25 mouse cellular contexts compared by ENCODE assay signal in the genomic region with DNA sequence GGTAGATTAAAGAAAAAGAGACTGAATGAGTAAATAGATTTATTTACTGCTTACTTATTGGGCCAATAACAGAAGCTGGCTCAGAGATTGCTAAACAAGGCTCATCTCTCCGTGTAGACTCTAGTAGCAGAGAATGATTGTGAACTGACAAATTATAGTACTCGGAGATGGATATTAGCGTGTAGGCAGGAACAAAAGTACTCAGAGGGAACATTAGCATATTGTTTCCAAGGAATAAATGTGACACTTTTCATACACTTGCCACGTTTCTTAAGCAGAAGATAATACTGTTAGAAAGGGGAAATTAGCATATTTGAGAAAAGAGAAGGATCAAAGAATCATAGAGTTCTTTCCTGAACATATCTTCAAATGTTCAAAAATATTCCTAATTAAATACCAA.
DNase-seq lines count a peak whose midpoint lies in the region; ATAC-seq and TF ChIP-seq lines count a peak whose summit lies in the region.
"Had no signal": no experiment of that assay in that cellular context is flagged by ENCODE, and none has a peak within 500 bp of the region (broad histone marks: within the 10 kb centered on the region; RNA-seq: fewer than 3 reads in every experiment).

No protein-coding gene starts in this region.

- WGBS in forebrain, embryonic 14.5 days, result 70% methylated on average over 4 of the region's 4 CpGs
- 88% methylated on average over 4 of the region's 4 CpGs for WGBS in forebrain, embryonic 10.5 days
- WGBS in forebrain, postnatal 0 days, result 55% methylated on average over 4 of the region's 4 CpGs

- no peak overlapping the region for H3K9ac ChIP-seq in forebrain, embryonic 14.5 days (ENCODE audit: low read length)
- H3K9ac ChIP-seq in forebrain, postnatal 0 days, result no peak overlapping the region
- H3K9ac ChIP-seq: embryonic facial prominence, embryonic 12.5 days; embryonic facial prominence, embryonic 15.5 days; hindbrain, embryonic 12.5 days; hindbrain, embryonic 15.5 days had no signal

- H3K4me2 ChIP-seq in forebrain, embryonic 14.5 days (ENCODE audit: low read length), result no peak overlapping the region
- H3K4me2 ChIP-seq in forebrain, postnatal 0 days (ENCODE audit: low read depth), result no peak overlapping the region
- H3K4me2 ChIP-seq: embryonic facial prominence, embryonic 12.5 days; embryonic facial prominence, embryonic 15.5 days; heart, embryonic 11.5 days; hindbrain, embryonic 12.5 days; hindbrain, embryonic 15.5 days had no signal

- no peak for ATAC-seq in forebrain, embryonic 14.5 days
- peak; percentile 94 for ATAC-seq in forebrain, postnatal 0 days
- ATAC-seq: intestine, postnatal 0 days; Patski had no signal

- H3K4me1 ChIP-seq in forebrain, embryonic 14.5 days (ENCODE audit: control insufficient read depth, insufficient read depth, low read length), result no peaks in the 10 kb centered on the region
- no peaks in the 10 kb centered on the region for H3K4me1 ChIP-seq in forebrain, embryonic 10.5 days
- H3K4me1 ChIP-seq in forebrain, postnatal 0 days (ENCODE audit: insufficient read depth), result no peaks in the 10 kb centered on the region
- H3K4me1 ChIP-seq: embryonic facial prominence, embryonic 12.5 days; embryonic facial prominence, embryonic 15.5 days; hindbrain, embryonic 12.5 days; hindbrain, embryonic 15.5 days had no signal

- DNase-seq in forebrain, embryonic 14.5 days (ENCODE audit: low spot score), result peak; percentile 18
- DNase-seq in forebrain, embryonic 10.5 days (ENCODE audit: extremely low spot score, low spot score), result no peak
- peak; percentile 22 for DNase-seq in brain, embryonic 14.5 days (ENCODE audit: low read depth)
- peak; percentile 11 for DNase-seq in forebrain, postnatal 0 days
- DNase-seq in thymus, postnatal 4 days, result no peak
- no peak for DNase-seq in layer of hippocampus, postnatal 14 days (ENCODE audit: low spot score in 2 of 2)
- DNase-seq: adrenal gland, postnatal 10 days; adrenal gland, postnatal 36 days; B cell, adult 2 months; cerebellum, adult 18-20 months; cerebellum, adult 9-10 months; cerebellum, postnatal 14 days; gastrocnemius, postnatal 10 days; gastrocnemius, postnatal 36 days; heart, adult 2 months; kidney, adult 2 months had no signal

- no peak for TF ChIP-seq POLR2A in brain, embryonic 14.5 days (IDR thresholded peaks at IDR 0.05; ENCODE audit: borderline replicate concordance, extremely low read depth, insufficient read depth, insufficient read length, poor library complexity, severe bottlenecking)

- H3K9me3 ChIP-seq in forebrain, embryonic 14.5 days (replicated peaks; ENCODE audit: control insufficient read depth, low read length), result no peaks in the 10 kb centered on the region
- H3K9me3 ChIP-seq in forebrain, embryonic 10.5 days, result no peaks in the 10 kb centered on the region
- H3K9me3 ChIP-seq in forebrain, postnatal 0 days (ENCODE audit: low read length), result no peaks in the 10 kb centered on the region
- H3K9me3 ChIP-seq: embryonic facial prominence, embryonic 12.5 days; embryonic facial prominence, embryonic 15.5 days; hindbrain, embryonic 12.5 days; hindbrain, embryonic 15.5 days had no signal

- TF ChIP-seq CTCF in brain, embryonic 14.5 days (IDR thresholded peaks at IDR 0.05; ENCODE audit: borderline replicate concordance, extremely low read depth, insufficient read depth, insufficient read length), result no peak
- TF ChIP-seq CTCF in forebrain, postnatal 0 days (IDR thresholded peaks at IDR 0.05; ENCODE audit: low read depth), result no peak

- H3K4me3 ChIP-seq in forebrain, embryonic 14.5 days (ENCODE audit: low read depth, low read length), result no peak overlapping the region
- no peak overlapping the region for H3K4me3 ChIP-seq in forebrain, embryonic 10.5 days
- no peak overlapping the region for H3K4me3 ChIP-seq in forebrain, postnatal 0 days (ENCODE audit: low read depth, low read length)
- H3K4me3 ChIP-seq: embryonic facial prominence, embryonic 12.5 days; embryonic facial prominence, embryonic 15.5 days; heart, adult 2 months; hindbrain, embryonic 12.5 days; hindbrain, embryonic 15.5 days had no signal

- H3K27ac ChIP-seq in forebrain, embryonic 14.5 days (ENCODE audit: low read depth, low read length), result no peak overlapping the region
- H3K27ac ChIP-seq in forebrain, embryonic 10.5 days, result no peak overlapping the region
- no peak overlapping the region for H3K27ac ChIP-seq in forebrain, postnatal 0 days (ENCODE audit: low read depth, low read length)
- H3K27ac ChIP-seq: embryonic facial prominence, embryonic 12.5 days; embryonic facial prominence, embryonic 15.5 days; heart, adult 2 months; hindbrain, embryonic 12.5 days; hindbrain, embryonic 15.5 days had no signal

- no peaks in the 10 kb centered on the region for H3K27me3 ChIP-seq in forebrain, embryonic 14.5 days (replicated peaks; ENCODE audit: control insufficient read depth, insufficient read depth, low read length)
- H3K27me3 ChIP-seq in forebrain, embryonic 10.5 days (ENCODE audit: poor library complexity, severe bottlenecking), result no peaks in the 10 kb centered on the region
- no peaks in the 10 kb centered on the region for H3K27me3 ChIP-seq in forebrain, postnatal 0 days (ENCODE audit: insufficient read depth, low read length)
- H3K27me3 ChIP-seq: CH12.LX; embryonic facial prominence, embryonic 12.5 days; embryonic facial prominence, embryonic 15.5 days; hindbrain, embryonic 12.5 days; hindbrain, embryonic 15.5 days had no signal

- H3K36me3 ChIP-seq in forebrain, embryonic 14.5 days (ENCODE audit: control insufficient read depth, insufficient read depth, low read length), result no peaks in the 10 kb centered on the region
- H3K36me3 ChIP-seq in forebrain, embryonic 10.5 days (replicated peaks), result no peaks in the 10 kb centered on the region
- no peaks in the 10 kb centered on the region for H3K36me3 ChIP-seq in forebrain, postnatal 0 days (ENCODE audit: insufficient read depth)
- H3K36me3 ChIP-seq: embryonic facial prominence, embryonic 12.5 days; embryonic facial prominence, embryonic 15.5 days; G1E; hindbrain, embryonic 12.5 days; hindbrain, embryonic 15.5 days had no signal

Comparison
In these comparisons a context has a peak if more than half of its experiments do, and no peak if none do; other contexts are left out.
1. DNase-seq: peak in forebrain, embryonic 14.5 days (single experiment), brain, embryonic 14.5 days (single experiment) and forebrain, postnatal 0 days (single experiment); none in forebrain, embryonic 10.5 days (single experiment), thymus, postnatal 4 days (single experiment) and layer of hippocampus, postnatal 14 days (0 of 2).